Mouse (Mus musculus) lung, adult 2 months (tissue): Measurements from ENCODE around the gene Klhdc4. TPM values are rescaled to one million over a fixed set of nuclear protein-coding genes. Genes with fewer than 3 reads are reported as not detected.

ENCODE experiments used
- DNase-seq: peaks from one replicate; pipeline ENCODE4 v3.0.0; 2022
- H3K4me1 ChIP-seq: fragments of 200-500 bp; 2 replicates; pipeline ENCODE4 v1.6.1; 2011; ENCODE audit warnings: low read length; ENCODE audit not compliant: control insufficient read depth, insufficient read depth
- H3K4me3 ChIP-seq: fragments of 200-500 bp; replicated peaks from 2 replicates; pipeline ENCODE3; 2011; ENCODE audit warnings: low read depth, mild to moderate bottlenecking, control low read depth, low read length; ENCODE audit errors: extremely low read depth
- CTCF ChIP-seq: fragments of 200-500 bp; IDR thresholded peaks from 2 replicates; pipeline ENCODE4 v1.5.1; 2011; ENCODE audit warnings: mild to moderate bottlenecking, low read length, control low read depth; ENCODE audit not compliant: insufficient read depth
- POLR2A ChIP-seq: fragments of 200-500 bp; IDR thresholded peaks from 2 replicates; pipeline ENCODE4 v1.6.1; 2011; ENCODE audit warnings: low read depth, mild to moderate bottlenecking, control low read depth, low read length, borderline replicate concordance; ENCODE audit errors: extremely low read depth
- WGBS: fragments of 180-500 bp; shearing (Covaris S2); methylation state at CpG from one replicate; pipeline ENCODE4 v1.1.7; 2018; 5-methylcytosine and 5-hydroxymethylcytosine counted together
- polyA plus RNA-seq: library from polyadenylated mRNA; depleted of rRNA; stranded (reverse); fragments of >200 nt; gene quantifications from 2 replicates; pipeline ENCODE4 v1.2.3, GENCODE M21; 2012

Gene Klhdc4
- polyA plus RNA-seq, 1 experiment = 36.1 TPM

GRCm38 (mm10) chr8:121842064-121842955, 12.9 kb upstream of the Klhdc4 start:
- no peak for DNase-seq
- H3K4me3 ChIP-seq = no peak overlapping the region
- H3K4me1 ChIP-seq = no peaks in the 10 kb centered on the region
- 86% methylated on average over 8 of the region's 8 CpGs for WGBS
- no peak for TF ChIP-seq CTCF
- TF ChIP-seq POLR2A = no peak

- H3K4me3 ChIP-seq = no peak overlapping the region
- WGBS = 43% methylated on average over 8 of the region's 8 CpGs
- no peaks in the 10 kb centered on the region for H3K4me1 ChIP-seq
- TF ChIP-seq CTCF (peak; percentile 43), POLR2A (no peak)
- no peak for DNase-seq
These were observed 11.9 kb upstream of the Klhdc4 start for GRCm38 (mm10) chr8:121841242-121841641.

GRCm38 (mm10) chr8:121832503-121832902, 3.1 kb upstream of the Klhdc4 start:
- DNase-seq = peak; percentile 56
- WGBS = 6% methylated on average over 6 of the region's 6 CpGs
- Histone ChIP-seq H3K4me1 (no peaks in the 10 kb centered on the region), H3K4me3 (no peak overlapping the region)
- TF ChIP-seq CTCF (no peak), POLR2A (no peak)

GRCm38 (mm10) chr8:121832061-121832460, 2.7 kb upstream of the Klhdc4 start:
- no peaks in the 10 kb centered on the region for H3K4me1 ChIP-seq
- no peak overlapping the region for H3K4me3 ChIP-seq
- WGBS = 68% methylated on average over 2 of the region's 2 CpGs
- TF ChIP-seq POLR2A = no peak
- TF ChIP-seq CTCF = no peak
- no peak for DNase-seq

- DNase-seq = no peak
- H3K4me3 ChIP-seq = peak overlapping the region; percentile 83
- no peak for TF ChIP-seq POLR2A
- TF ChIP-seq CTCF = no peak
- no peaks in the 10 kb centered on the region for H3K4me1 ChIP-seq
- WGBS = 14% methylated on average over 18 of the region's 18 CpGs
These were observed 501 bp upstream of the Klhdc4 start for GRCm38 (mm10) chr8:121829777-121830362.

- Histone ChIP-seq H3K4me3 (peak overlapping the region; percentile 83), H3K4me1 (no peaks in the 10 kb centered on the region)
- 28% methylated on average over 10 of the region's 10 CpGs for WGBS
- DNase-seq = no peak
- no peak for TF ChIP-seq POLR2A
- TF ChIP-seq CTCF = no peak
These were observed 869 bp downstream of the Klhdc4 start for GRCm38 (mm10) chr8:121828376-121829023.

GRCm38 (mm10) chr8:121827726-121828125, 1.6 kb downstream of the Klhdc4 start:
- no peak for DNase-seq
- no peaks in the 10 kb centered on the region for H3K4me1 ChIP-seq
- TF ChIP-seq CTCF (no peak), POLR2A (no peak)
- H3K4me3 ChIP-seq = no peak overlapping the region
- WGBS = 86% methylated on average over 5 of the region's 5 CpGs

GRCm38 (mm10) chr8:121821770-121822169, 7.6 kb downstream of the Klhdc4 start:
- no peaks in the 10 kb centered on the region for H3K4me1 ChIP-seq
- DNase-seq = no peak
- H3K4me3 ChIP-seq = no peak overlapping the region
- 77% methylated on average over 9 of the region's 9 CpGs for WGBS
- TF ChIP-seq POLR2A (no peak), CTCF (no peak)

GRCm38 (mm10) chr8:121821320-121821719, 8.0 kb downstream of the Klhdc4 start:
- DNase-seq = no peak
- 88% methylated on average over 11 of the region's 11 CpGs for WGBS
- Histone ChIP-seq H3K4me1 (no peaks in the 10 kb centered on the region), H3K4me3 (no peak overlapping the region)
- no peak for TF ChIP-seq POLR2A
- no peak for TF ChIP-seq CTCF
